Mouse (Mus musculus) heart, embryonic 12.5 days (tissue): ENCODE measurements around the gene Foxa2. TPM values are rescaled to one million over a fixed set of nuclear protein-coding genes. Genes with fewer than 3 reads are reported as not detected.

Experiments used
- ATAC-seq: fragments of 200-750 bp; cut with Nextera tagmentation; 2 replicates; pipeline ENCODE4 v1.8.0; 2017; ENCODE audit warnings: moderate TSS enrichment, moderate library complexity; ENCODE audit not compliant: insufficient number of reproducible peaks, low FRiP score
- H3K27ac ChIP-seq: fragments of 300-500 bp; sonication (generic); 2 replicates; pipeline ENCODE4 v1.5.1; 2016; ENCODE audit warnings: mild to moderate bottlenecking, moderate library complexity; ENCODE audit not compliant: poor library complexity, severe bottlenecking
- H3K27me3 ChIP-seq: fragments of 300-500 bp; sonication (generic); replicated peaks from 2 replicates; pipeline ENCODE4 v1.6.1; 2016; ENCODE audit warnings: mild to moderate bottlenecking, moderate library complexity
- H3K36me3 ChIP-seq: fragments of 300-500 bp; sonication (generic); 2 replicates; pipeline ENCODE4 v1.6.1; 2016; ENCODE audit warnings: mild to moderate bottlenecking, moderate library complexity
- H3K4me1 ChIP-seq: fragments of 300-500 bp; sonication (generic); replicated peaks from 2 replicates; pipeline ENCODE4 v1.6.1; 2016; ENCODE audit warnings: mild to moderate bottlenecking
- H3K4me2 ChIP-seq: fragments of 300-500 bp; sonication (generic); 2 replicates; pipeline ENCODE4 v1.6.1; 2016; ENCODE audit warnings: mild to moderate bottlenecking, moderate library complexity
- H3K4me3 ChIP-seq: fragments of 300-500 bp; sonication (generic); 2 replicates; pipeline ENCODE4 v1.5.1; 2016; ENCODE audit warnings: mild to moderate bottlenecking
- H3K9ac ChIP-seq: fragments of 300-500 bp; sonication (generic); 2 replicates; pipeline ENCODE4 v1.6.1; 2016; ENCODE audit warnings: mild to moderate bottlenecking, moderate library complexity
- H3K9me3 ChIP-seq: fragments of 300-500 bp; sonication (generic); replicated peaks from 2 replicates; pipeline ENCODE4 v1.6.1; 2016; ENCODE audit warnings: mild to moderate bottlenecking, moderate library complexity
- WGBS: fragments of 180-500 bp; shearing (Covaris S2); methylation state at CpG from one replicate; pipeline ENCODE4 v1.1.7; 2016; 5-methylcytosine and 5-hydroxymethylcytosine counted together
- polyA plus RNA-seq: library from polyadenylated mRNA; unstranded; fragments of >200 nt; fragmentation: Nextera tagmentation; extraction: Ambion mirVana; gene quantifications from 2 replicates; pipeline ENCODE4 v1.2.1, GENCODE M21; 2016

The Foxa2 gene
- polyA plus RNA-seq = 0.44 and 0.55 TPM in 2 replicates

DNA sequence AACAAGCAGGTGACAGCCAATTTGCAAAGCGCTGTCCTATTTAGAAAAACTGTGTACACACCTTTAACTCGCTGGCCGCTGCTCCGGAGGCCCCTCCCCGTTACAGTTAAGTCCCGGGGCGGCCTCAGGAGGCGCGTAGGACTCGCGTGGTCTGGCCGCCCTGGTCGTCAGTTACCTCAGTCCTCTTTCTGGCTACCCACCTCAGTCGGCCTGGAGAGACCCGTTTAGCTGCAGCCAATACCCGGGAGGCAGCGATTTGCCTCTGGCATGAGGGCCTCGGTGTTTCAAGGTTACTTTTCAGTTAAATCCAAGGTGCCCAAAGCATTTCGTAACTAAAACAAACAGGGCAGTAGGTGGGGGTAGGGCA, at the start of gene Foxa2:
TSS of gene Foxa2 (minus strand) at position 171 of the 367 bp plus-strand sequence.
- ATAC-seq = no peak
- no peaks in the 10 kb centered on the region for H3K9me3 ChIP-seq
- peaks cover 38% of the 10 kb centered on the region for H3K4me1 ChIP-seq
- peak within 1 kb of the TSS; percentile 42 for H3K9ac ChIP-seq
- no peaks in the 10 kb centered on the region for H3K36me3 ChIP-seq
- H3K4me3 ChIP-seq = peak within 1 kb of the TSS; percentile 50
- WGBS = 2% methylated on average over 19 of the region's 19 CpGs
- peaks cover 94% of the 10 kb centered on the region for H3K27me3 ChIP-seq
- no peak within 1 kb of the TSS for H3K27ac ChIP-seq
- H3K4me2 ChIP-seq = peak within 1 kb of the TSS; percentile 69

GRCm38 (mm10) chr2:148092089-148092488, 45.3 kb upstream of the Foxa2 start:
- 66% methylated on average over 2 of the region's 2 CpGs for WGBS
- no peak overlapping the region for H3K9ac ChIP-seq
- no peaks in the 10 kb centered on the region for H3K9me3 ChIP-seq
- H3K27ac ChIP-seq = no peak overlapping the region
- no peak for ATAC-seq
- H3K4me1 ChIP-seq = no peaks in the 10 kb centered on the region
- no peak overlapping the region for H3K4me2 ChIP-seq
- H3K4me3 ChIP-seq = no peak overlapping the region
- no peaks in the 10 kb centered on the region for H3K36me3 ChIP-seq
- H3K27me3 ChIP-seq = no peaks in the 10 kb centered on the region

GRCm38 (mm10) chr2:148091657-148092056, 44.9 kb upstream of the Foxa2 start:
- no peak for ATAC-seq
- no peak overlapping the region for H3K4me3 ChIP-seq
- no peak overlapping the region for H3K4me2 ChIP-seq
- H3K27ac ChIP-seq = no peak overlapping the region
- H3K9me3 ChIP-seq = no peaks in the 10 kb centered on the region
- WGBS = 37% methylated on average over 6 of the region's 6 CpGs
- H3K9ac ChIP-seq = no peak overlapping the region
- H3K36me3 ChIP-seq = no peaks in the 10 kb centered on the region
- H3K4me1 ChIP-seq = no peaks in the 10 kb centered on the region
- no peaks in the 10 kb centered on the region for H3K27me3 ChIP-seq

- no peaks in the 10 kb centered on the region for H3K9me3 ChIP-seq
- no peak for ATAC-seq
- WGBS = 90% methylated on average over 2 of the region's 2 CpGs
- H3K27me3 ChIP-seq = 0 out of 2 replicates have a peak, but pooled peaks cover 3% of the 10 kb centered on the region
- no peak overlapping the region for H3K27ac ChIP-seq
- no peak overlapping the region for H3K4me3 ChIP-seq
- H3K9ac ChIP-seq = no peak overlapping the region
- no peaks in the 10 kb centered on the region for H3K4me1 ChIP-seq
- H3K4me2 ChIP-seq = no peak overlapping the region
- no peaks in the 10 kb centered on the region for H3K36me3 ChIP-seq
Measured at GRCm38 (mm10) chr2:148090071-148090470, 43.3 kb upstream of the Foxa2 start.

DNA sequence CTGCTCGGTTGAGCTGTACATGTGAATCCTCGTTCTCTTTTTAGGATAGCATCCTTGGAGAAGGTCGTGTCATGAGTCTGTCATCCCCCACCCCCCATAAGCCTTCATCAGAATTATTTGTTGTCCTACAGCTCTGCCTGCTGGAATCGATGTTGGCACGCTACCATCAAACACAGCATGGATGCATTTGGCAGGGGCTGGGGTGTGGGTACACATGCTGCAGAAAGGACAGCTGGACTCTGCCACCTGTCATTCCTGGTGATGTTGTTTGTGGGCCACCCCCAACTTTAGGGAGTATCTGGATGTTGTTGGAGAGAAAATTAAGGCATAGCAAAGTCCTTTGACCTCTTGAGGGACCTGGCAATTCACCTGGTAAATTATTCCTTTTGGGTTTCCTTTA, 38.8 kb upstream of the Foxa2 start:
- Histone ChIP-seq H3K36me3 (no peaks in the 10 kb centered on the region), H3K27ac (no peak overlapping the region), H3K27me3 (0 out of 2 replicates have a peak, but pooled peaks cover 3% of the 10 kb centered on the region), H3K4me3 (no peak overlapping the region), H3K4me2 (no peak overlapping the region), H3K4me1 (0 out of 2 replicates have a peak, but pooled peaks cover 6% of the 10 kb centered on the region), H3K9me3 (no peaks in the 10 kb centered on the region), H3K9ac (no peak overlapping the region)
- ATAC-seq = no peak
- WGBS = 57% methylated on average over 5 of the region's 5 CpGs

GRCm38 (mm10) chr2:148085126-148085525, 38.4 kb upstream of the Foxa2 start:
- Histone ChIP-seq H3K27ac (no peak overlapping the region), H3K36me3 (no peaks in the 10 kb centered on the region), H3K4me3 (no peak overlapping the region), H3K27me3 (0 out of 2 replicates have a peak, but pooled peaks cover 3% of the 10 kb centered on the region), H3K4me2 (no peak overlapping the region), H3K9me3 (no peaks in the 10 kb centered on the region), H3K4me1 (0 out of 2 replicates have a peak, but pooled peaks cover 6% of the 10 kb centered on the region), H3K9ac (no peak overlapping the region)
- no peak for ATAC-seq
- WGBS = 29% methylated on average over 4 of the region's 4 CpGs

- Histone ChIP-seq H3K4me3 (no peak overlapping the region), H3K9ac (no peak overlapping the region), H3K9me3 (no peaks in the 10 kb centered on the region), H3K4me1 (0 out of 2 replicates have a peak, but pooled peaks cover 6% of the 10 kb centered on the region), H3K27ac (no peak overlapping the region), H3K27me3 (0 out of 2 replicates have a peak, but pooled peaks cover 3% of the 10 kb centered on the region), H3K4me2 (no peak overlapping the region), H3K36me3 (no peaks in the 10 kb centered on the region)
- peak; percentile 39; the same call in 1 of the 2 replicates for ATAC-seq
- 8% methylated on average over 8 of the region's 8 CpGs for WGBS
Measured at GRCm38 (mm10) chr2:148082283-148082682, 35.5 kb upstream of the Foxa2 start.

- no peak for ATAC-seq
- H3K4me1 ChIP-seq = no peaks in the 10 kb centered on the region
- H3K4me2 ChIP-seq = no peak overlapping the region
- no peak overlapping the region for H3K4me3 ChIP-seq
- H3K9ac ChIP-seq = no peak overlapping the region
- no peaks in the 10 kb centered on the region for H3K27me3 ChIP-seq
- H3K27ac ChIP-seq = no peak overlapping the region
- H3K9me3 ChIP-seq = no peaks in the 10 kb centered on the region
- H3K36me3 ChIP-seq = no peaks in the 10 kb centered on the region
- 71% methylated on average over 6 of the region's 6 CpGs for WGBS
Measured at GRCm38 (mm10) chr2:148060705-148061104, 13.9 kb upstream of the Foxa2 start.

GRCm38 (mm10) chr2:148053411-148053810, 6.6 kb upstream of the Foxa2 start:
- 7% methylated on average over 6 of the region's 6 CpGs for WGBS

GRCm38 (mm10) chr2:148048484-148049129, 1.8 kb upstream of the Foxa2 start:
- peak overlapping the region; percentile 38 for H3K4me3 ChIP-seq
- H3K27me3 ChIP-seq = peaks cover 94% of the 10 kb centered on the region
- H3K9ac ChIP-seq = peak overlapping the region; percentile 7; the same call in 1 of the 2 replicates
- H3K9me3 ChIP-seq = no peaks in the 10 kb centered on the region
- H3K36me3 ChIP-seq = no peaks in the 10 kb centered on the region
- H3K27ac ChIP-seq = no peak overlapping the region
- peaks cover 38% of the 10 kb centered on the region for H3K4me1 ChIP-seq
- peak; percentile 22; the same call in 1 of the 2 replicates for ATAC-seq
- under 1% methylated on average over 41 of the region's 41 CpGs for WGBS
- H3K4me2 ChIP-seq = peak overlapping the region; percentile 68

More at GRCm38 (mm10) chr2:148053411-148053810, 6.6 kb upstream of the Foxa2 start:
- Histone ChIP-seq H3K27me3 (peaks cover 57% of the 10 kb centered on the region), H3K4me1 (peaks cover 7% of the 10 kb centered on the region; the same call in 1 of the 2 replicates), H3K4me2 (no peak overlapping the region), H3K27ac (no peak overlapping the region), H3K9me3 (no peaks in the 10 kb centered on the region), H3K36me3 (no peaks in the 10 kb centered on the region), H3K9ac (no peak overlapping the region), H3K4me3 (no peak overlapping the region)
- ATAC-seq = no peak

- no peak for ATAC-seq
Measured at GRCm38 (mm10) chr2:148047611-148048010, 842 bp upstream of the Foxa2 start.

More at GRCm38 (mm10) chr2:148047611-148048010, 842 bp upstream of the Foxa2 start:
- H3K4me2 ChIP-seq = no peak overlapping the region
- no peak overlapping the region for H3K9ac ChIP-seq
- H3K9me3 ChIP-seq = no peaks in the 10 kb centered on the region
- H3K36me3 ChIP-seq = no peaks in the 10 kb centered on the region
- WGBS = 6% methylated on average over 8 of the region's 8 CpGs
- no peak overlapping the region for H3K27ac ChIP-seq
- peaks cover 38% of the 10 kb centered on the region for H3K4me1 ChIP-seq
- H3K27me3 ChIP-seq = peaks cover 94% of the 10 kb centered on the region
- no peak overlapping the region for H3K4me3 ChIP-seq
